Mouse (Mus musculus) cortical plate, adult 2 months (tissue): ENCODE data around the gene Eif4e.

Source experiments
- CTCF ChIP-seq: fragments of 200-500 bp; IDR thresholded peaks from 2 replicates; pipeline ENCODE4 v1.5.1; 2011; ENCODE audit warnings: mild to moderate bottlenecking, control low read depth, low read length; ENCODE audit not compliant: insufficient read depth; ENCODE audit errors: extremely low read depth
- POLR2A ChIP-seq: fragments of 200-500 bp; IDR thresholded peaks from 2 replicates; pipeline ENCODE4 v1.6.1; 2011; ENCODE audit warnings: mild to moderate bottlenecking, low read length, control low read depth; ENCODE audit not compliant: insufficient read depth; ENCODE audit errors: extremely low read depth

DNA sequence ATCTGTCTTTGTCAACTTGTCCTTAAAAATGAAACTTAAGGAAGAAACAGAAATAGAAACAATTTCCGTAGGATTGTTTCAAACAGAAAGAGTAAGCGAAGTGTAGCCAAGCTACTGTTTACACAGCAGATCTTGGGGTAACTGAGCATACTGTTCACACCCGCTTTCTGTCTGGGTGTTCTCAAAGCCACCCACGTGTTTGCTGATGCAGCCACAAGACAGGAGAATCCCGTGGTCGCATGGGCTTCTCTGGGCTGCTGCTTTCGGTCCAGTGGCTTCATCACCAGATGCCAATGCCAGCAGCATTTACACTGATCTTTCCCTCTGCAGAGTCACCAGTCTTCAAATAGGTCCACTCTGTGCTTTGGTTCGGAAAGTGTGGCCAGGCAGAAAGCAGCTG is 79.2 kb downstream of the Eif4e start:
- TF ChIP-seq POLR2A = no peak
- TF ChIP-seq CTCF = no peak
